Mouse (Mus musculus) left cerebral cortex, adult 9 months (tissue): ENCODE measurements at regions not wholly inside any gene's neighbourhood (a gene's known extent, or its start where the extent isn't known, plus 50 kb on each side); places are given as distances from the start of the nearest gene placed in this dataset.
"Not testable (repeated sequence)": the region's sequence is repeated elsewhere in the genome, so short reads cannot be mapped to it uniquely, and the experiment has no call there.

ENCODE experiments used
- DNase-seq, 2 experiments: peaks; one replicate each; pipeline ENCODE4 v3.0.0; 2022; ENCODE audit warnings: low spot score in 2 of 2

DNA sequence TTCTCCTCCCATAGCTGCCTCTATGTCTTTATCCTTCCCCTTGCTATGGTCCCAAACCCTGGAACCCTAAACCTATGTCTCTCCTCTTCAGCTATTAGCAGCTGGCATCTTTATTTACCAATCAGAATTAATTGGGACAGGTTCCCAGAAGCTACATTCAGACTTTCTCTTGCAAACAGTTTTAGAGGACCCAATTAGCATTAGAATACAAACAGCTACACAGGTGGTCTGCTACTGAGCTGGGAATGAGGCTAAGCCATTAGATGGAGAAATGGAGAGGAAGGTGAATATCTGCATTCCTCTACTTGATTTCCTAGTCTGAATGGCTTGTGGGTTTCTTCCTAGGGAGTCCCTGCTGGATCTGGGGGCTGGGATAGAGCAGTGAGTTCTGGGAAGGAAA is 611.9 kb downstream of the A830018L16Rik start:
- no peak for DNase-seq

DNA sequence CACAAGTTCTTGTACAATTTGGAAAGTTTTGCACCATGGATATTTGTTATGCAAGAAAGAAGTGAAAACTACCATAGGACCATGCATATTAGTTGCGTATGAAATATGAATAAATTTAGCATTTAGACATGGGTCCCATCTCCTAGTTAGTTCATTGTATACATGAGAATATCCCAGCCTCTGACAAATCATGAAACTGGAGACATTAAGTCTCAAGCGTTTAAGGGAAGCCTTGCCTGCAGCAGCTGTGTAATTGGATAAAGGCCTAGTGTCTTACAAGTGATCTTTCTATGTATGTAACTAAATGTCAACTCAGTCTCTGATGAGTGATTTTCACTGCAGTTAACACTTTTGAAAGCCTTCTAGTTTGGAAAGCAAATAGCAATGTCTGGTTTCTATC is 613.5 kb downstream of the A830018L16Rik start:
- DNase-seq: no peak

DNA sequence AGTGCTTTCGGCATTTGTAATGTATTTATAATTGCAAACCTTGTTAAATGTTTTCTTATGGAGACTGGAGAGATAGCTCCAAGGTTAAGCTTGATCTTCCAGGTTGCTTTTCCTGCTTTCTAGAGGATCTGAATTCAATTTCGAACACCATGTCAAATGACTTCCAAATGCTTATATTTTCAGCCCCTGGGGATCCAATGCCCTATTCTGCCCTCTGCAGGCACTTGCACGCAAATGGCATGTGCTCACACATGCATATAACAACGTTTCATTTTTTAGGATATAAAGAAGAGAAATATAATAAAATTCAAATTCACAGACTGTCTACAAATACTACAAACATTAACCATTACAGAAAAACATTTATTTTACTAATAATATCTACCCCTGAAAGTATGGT is 614.2 kb downstream of the A830018L16Rik start:
- DNase-seq: no peak

DNA sequence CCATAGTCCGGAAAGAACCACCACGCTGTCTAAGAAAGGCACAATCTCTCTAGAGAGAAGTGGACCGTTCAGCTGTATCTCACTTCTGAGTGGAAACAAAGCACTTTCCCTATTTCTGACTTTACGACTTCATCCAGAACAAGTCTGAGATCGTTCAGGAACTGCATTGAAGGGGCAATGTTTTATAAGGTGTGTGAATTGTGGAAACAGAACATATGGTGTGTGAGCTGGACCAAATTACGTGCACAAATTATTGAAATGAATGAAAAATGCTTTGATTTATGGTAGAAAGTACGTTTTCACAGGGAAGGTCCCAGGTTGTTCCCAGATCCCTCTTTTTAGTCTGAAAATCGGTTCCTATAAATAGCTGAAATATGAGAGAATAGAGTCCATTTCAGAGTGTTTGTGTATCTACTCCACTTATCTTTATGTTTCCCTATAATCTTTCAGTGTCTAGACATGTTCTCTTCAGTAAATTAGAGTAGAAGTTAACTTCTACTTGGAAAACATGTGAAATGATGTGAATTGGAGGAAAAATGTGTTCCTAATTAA is 638.1 kb downstream of the A830018L16Rik start:
- no peak for DNase-seq

DNA sequence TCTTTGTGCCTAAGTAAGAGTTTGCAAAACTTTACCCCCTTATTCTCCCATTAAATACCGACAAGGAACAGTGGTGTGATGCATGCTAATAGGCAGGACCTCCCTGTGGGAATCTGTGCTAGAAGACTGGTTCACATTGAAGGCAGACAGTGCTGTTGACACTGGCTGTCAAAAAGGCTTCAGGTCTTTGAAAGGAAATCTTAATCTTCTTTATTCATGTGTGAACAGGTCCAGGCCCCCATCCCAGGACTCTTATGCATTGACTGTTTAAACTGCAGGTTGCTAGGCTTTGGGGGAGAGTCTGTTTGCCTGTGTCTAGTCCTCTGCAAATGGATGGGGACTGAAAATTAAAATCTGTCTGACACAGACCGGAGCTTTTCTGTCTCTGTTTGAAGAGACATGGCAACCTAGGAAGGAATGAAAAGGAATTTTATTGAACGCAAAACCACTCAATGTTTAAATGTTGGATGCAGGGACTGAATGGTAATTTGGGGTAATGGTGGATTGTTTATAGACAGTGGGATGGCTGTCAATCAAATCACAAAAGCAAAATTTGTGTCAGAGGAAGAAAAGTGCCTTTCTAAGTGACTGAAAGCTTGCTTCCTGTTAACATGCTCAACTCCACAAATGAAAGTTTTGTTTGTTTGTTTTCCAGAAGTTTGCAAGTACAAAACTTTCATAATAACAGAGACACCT is 642.1 kb downstream of the A830018L16Rik start:
- no peak for DNase-seq

DNA sequence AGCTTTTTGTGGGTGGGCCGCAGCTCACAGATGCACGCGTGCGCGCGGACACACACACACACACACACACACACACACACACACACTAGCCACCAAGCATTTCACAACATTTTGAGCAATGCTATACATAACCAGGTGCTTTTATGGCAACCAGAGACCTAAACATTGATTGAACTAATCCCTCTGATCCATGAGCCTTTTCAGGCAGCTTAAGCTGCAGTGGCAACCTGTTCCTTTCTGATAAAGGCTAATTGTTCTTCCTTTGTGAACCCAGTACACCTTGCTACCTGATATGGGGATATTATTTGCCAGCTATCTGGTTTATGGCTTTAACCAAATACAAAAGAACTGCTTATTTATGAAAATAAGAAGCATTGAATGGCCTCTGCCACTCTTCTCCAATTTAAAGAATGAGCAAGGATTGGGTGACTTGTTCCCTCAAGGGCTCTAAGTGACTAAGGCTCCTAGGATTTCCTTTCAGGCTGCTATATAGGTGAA is 651.2 kb downstream of the A830018L16Rik start:
- DNase-seq: no peak

DNA sequence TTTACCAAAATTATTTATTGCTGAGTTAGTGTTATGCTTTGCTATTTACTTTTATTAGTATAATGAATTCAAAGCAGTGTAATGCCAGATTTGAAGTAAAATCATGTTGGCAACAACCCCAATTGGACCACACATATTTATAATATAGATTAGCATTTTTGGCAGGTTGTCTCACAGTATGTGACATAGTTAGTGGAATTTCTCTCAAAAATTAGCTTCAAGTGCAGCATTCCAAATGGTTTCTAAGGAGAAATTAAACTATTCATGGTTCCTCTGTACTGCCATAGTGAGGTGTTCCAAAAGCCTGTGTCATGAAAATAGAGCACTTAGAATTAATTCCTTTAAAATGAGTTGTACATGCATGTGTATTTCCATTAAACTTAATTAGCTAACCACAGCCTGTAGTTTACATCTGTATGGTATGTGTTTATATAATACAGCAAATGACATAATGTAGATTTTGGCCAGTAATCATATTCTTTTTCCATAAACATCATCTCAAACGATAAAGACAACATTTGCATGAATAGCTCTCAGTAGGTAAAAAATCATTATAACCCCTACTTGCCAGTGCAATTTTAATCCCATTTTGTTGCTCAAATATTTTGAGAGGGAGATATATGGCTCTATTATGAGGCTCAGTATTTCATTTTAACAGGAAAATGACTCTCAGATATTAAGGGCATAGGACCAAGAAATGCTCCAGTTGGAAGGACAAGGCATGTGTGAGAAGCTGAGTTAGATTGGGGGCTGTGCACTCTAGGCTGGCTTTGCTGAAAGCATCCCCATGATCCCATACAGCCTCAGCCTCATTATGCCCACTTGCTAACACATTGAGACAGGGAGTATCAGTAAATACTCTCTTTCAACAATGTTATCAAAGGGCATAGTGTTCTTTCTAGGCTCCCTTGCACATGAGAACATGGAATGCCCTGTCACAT is 678.9 kb downstream of the A830018L16Rik start:
- no peak for DNase-seq

DNA sequence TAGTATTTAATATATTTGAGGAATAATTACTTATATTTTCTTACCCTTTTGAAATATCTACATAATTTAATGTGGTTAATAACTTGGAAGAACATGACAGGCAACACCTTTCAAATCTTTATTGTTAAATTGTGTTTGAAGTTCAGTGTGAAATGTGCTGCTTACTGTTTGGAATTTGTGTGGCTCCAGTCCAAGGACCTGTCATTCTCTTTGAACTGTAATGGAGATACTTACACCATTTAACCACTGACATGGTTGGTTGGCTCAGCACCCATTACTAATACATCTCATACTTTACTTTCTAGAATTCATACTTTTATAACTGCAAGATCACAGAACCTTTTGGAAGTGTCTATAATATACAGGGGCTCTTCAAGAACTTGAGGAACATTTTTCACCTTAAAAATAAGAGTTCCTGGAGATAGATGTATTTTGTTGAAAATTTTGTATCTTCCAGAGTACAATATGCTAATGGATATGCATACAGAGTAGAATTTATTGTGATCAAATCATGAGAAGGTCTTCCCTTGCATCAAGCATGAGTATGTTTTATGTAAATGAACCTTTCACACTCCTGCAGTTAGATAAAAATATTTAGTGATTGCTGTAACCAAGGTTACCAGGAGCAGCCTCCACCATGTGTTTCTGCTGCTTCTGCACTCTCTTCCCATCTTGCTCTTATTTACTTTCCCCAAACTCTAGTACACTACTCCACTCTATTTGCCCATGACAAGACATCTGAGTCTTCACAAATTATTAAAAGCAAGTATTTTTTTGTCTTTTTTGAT is 701.3 kb downstream of the A830018L16Rik start:
- DNase-seq: no peak

DNA sequence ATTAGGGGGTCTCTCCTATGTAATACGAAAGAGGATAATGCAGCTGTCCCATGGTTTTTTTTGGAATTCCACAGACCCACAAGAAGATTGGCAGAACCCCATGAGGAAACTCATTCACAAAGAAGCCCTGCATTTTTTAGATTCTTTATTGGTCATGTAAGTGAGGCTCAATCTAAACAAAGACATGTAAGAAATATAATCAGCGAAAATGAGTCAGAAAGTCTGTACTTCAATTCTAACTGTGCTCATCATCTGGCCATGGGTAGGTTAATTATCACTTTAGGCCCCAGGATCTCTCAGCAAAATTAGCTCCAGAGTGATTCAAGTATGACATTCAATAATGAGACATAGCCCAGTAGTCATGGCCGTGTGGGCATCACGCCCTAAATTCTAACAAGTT is 703.2 kb downstream of the A830018L16Rik start:
- peak in 1 of 2 experiments; percentile 4 for DNase-seq

DNA sequence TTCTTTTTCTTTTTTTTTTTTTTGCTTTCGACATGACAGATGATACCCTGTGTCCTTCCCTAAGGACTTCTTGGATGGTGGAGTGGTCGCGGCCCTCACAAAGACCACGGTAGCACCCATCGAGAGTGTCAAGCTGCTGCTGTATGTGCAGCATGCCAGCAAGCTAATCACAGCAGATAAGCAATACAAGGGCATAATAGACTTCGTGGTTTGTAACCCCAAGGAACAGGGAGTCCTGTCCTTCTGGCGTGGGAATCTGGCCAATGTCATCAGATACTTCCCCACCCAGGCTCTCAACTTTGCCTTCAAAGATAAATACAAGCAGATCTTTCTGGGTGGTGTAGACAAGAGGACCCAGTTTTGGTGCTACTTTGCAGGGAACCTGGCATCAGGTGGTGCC is 707.0 kb downstream of the A830018L16Rik start:
- no peak for DNase-seq

DNA sequence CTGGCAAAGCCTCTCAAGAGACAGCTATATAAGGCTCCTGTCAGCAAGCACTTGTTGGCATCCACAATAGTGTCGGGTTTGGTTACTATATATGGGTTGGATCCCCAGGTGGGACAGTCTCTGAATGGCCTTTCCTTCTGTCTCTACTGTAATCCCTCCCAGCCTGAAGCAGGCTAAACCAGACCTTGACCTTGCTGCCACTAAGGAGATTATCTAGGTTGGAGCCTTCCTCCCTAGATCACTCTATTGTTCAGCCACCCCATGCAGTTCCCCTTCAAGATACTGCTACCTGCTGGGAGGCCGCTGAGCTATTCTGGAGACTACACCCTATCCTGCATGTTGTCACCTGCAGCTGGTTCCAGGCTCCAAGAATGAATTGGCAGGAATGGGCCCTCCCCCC is 712.7 kb downstream of the A830018L16Rik start:
- not testable (repeated sequence) for DNase-seq

DNA sequence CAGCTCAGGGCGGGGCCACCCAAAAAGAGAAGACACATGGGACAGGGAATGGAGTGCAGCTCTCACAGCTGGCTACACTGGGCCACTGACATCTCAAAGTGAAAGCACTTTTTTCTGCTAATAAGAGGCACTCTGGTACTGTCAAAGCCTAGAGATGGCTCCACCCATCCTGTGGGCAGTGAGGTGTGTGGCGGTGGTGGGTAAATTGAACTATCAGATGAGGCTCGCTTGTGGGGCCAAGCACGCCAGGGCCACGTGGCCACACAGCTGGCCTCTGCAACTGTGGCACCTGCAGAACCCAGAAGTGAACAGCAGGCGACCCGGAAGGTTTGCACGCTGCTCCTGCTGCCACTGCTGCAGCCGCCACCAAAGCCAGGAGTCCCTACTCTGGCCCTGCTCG is 756.6 kb downstream of the A830018L16Rik start:
- DNase-seq: no peak

DNA sequence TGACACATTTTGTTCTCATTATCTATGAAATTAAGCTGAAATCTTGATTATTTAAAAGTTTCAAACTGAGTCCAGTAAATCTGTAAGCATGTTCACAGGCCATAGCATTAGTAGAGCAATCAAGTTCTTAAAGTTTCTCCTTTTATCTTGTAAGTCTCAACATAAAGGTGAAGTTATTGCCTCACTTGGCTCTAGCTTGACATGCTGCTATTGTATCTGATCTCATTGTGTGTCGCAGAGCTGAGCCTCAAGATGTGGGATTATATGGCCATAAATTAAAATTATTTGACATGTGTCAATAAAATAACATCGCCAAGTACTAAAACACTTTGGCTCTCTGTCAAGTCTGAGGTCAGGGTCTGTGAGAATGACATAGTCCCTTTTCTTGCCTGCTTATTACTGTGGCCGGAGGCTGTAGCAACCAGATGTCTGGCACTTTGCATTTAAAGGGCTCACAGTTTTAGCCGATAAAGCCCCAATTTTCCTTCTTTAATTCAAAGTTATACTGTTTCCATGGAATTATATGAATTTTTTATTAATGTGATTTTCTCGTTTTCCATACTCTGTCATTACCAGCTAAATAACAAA is 775.8 kb downstream of the A830018L16Rik start:
- DNase-seq: no peak

DNA sequence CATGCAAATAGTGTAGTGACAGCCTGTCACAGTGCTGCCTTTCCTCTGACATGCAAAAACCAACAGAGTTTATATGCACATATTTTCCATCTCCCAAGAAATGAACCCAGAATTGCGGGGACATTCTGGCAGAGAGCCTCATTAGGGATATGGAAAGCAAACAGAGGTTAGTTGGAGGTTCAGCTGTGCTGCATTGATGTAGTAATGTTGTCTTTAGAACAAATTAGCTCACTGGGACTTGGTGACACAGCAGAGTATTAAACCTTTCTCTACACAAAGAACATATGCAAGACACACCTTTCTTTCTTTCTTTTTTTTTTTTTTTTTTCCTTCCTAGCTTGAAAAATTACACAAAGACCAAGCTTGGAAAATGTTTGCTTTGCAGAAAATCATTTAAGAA is 778.7 kb downstream of the A830018L16Rik start:
- no peak for DNase-seq

DNA sequence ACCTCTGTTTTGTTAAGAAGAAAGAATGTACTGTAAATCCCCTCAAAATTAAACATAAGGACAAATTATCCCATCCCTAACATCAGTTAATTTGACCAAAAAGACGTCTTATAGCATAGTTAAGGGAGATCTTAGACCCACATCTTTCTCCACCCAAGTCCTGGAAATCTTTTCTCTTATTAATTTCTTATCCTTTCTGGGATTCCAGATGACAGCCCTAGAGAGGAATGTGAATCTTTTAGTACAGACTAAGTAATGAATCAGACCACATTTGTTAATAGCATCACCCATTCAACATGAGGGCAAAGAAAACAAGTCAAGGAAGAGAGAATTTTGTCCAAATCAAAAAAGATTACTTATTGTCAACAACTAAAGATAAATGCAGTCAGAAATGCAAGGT is 817.2 kb downstream of the A830018L16Rik start:
- DNase-seq: no peak

DNA sequence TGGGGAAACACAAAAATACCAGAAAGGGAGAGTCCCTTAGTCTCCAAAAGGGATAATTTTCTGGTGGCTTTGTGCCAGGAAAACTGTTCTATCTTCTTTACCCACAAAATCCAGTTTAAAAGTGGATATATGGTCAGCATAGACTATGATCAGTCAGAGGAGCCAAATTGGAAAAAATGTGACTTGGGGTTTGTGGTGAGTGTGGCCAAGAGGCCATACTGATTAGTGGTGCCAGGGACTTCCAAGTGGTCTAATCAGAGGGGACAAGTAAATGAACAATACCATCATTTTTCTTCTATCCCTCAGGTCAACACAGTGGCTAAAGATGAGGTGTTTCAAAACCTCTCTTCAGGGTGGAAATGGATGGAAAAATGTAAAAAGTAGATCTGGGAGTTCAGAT is 828.2 kb downstream of the A830018L16Rik start:
- no peak for DNase-seq

DNA sequence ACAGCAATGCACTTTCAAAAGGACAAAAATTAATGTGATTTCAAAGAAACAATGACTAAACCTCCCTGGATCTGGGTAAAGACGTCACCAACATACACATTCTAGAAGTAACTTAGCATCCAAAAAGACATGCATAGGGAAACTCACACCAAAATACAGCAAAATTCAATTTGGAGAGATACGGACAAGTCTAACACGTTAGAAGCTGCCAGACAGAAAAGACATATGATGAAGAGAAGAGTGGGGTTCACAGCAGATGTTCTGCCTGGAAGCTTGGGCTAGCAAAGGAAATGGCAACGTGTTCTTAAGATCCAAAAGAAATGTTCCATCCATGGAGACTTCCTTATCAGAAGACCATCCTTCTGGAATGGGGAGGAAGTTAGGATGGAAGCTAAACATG is 868.6 kb downstream of the A830018L16Rik start:
- DNase-seq: no peak

DNA sequence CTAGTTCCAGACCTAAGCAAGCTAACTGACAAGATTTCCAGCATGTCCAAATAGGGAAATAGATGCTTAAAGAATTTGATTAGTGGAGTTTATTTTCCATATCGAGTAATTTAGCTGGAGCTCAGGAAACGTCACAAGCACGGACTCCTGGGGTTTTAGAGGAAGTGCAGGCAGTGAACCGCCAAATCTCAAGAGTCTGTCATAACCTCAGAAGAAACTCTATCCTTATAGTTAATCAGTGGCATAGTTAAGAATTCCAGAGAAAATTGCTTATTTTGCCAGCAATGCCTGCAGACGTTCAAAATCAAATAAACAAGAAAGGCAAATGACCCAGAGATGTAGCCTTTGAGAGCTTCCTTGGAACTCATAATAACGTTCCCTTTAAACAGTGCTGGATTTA is 871.6 kb downstream of the A830018L16Rik start:
- no peak for DNase-seq

DNA sequence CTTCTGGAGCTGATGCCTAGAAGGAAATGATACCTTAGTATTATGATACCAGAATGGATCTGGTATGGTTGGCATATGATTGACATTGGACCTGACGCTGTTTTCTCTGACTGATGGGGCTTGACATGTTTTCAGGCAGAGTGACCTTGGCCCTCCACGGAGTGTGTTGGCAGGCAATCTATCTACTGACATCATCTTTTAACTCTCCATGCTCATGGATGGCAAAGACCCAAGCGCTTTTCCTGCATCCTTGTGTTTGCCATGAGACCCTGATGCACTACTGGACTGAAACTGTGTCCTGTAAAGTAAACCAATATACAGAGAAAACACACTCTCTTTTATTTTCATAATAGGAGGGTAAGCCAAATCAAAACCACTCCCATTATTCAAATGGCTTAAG is 872.1 kb downstream of the A830018L16Rik start:
- no peak for DNase-seq

DNA sequence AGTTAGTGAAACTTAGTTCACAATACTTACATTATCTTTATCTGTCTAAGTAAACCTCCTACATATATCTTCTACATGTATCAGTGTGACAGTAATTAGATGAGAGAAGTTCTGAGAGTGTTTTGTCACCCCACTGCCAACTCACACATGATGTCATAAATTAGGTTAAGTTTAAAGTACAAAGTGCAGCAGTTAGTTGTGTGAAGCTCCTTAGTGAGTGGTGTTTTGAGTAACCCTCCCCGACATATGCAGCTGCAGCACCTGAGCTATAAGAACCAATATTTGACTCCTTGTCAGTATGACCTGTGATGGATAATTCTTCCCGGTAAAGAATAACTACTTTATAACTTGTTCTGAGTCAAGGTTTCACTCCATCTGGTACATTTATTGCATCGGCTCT is 874.6 kb downstream of the A830018L16Rik start:
- no peak for DNase-seq

DNA sequence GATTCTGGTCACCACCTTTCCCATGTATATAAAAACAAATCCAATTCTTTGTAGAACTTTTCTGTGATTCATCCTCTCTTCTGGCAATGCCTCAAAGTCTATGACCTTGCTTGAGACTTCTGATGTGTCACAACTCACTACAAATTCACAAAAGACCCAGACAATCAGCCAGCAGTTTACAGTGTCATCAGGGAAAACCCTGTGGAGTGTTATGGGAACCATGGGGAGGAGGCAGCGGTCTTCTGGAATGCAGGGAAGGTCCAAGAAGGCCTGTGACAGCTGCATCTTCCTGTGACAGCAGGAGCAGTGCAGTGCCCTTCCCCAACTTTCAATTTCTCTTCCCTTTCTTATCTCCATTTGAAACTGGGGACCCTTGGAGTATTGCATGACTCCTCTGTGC is 877.9 kb downstream of the A830018L16Rik start:
- no peak for DNase-seq
